Mouse (Mus musculus): ENCODE data around the gene Olfr631.
A peak's percentile ranks its signal among the peaks of the same experiment; 100 is the strongest.
"Not testable (repeated sequence)": the region's sequence is repeated elsewhere in the genome, so short reads cannot be mapped to it uniquely, and the experiment has no call there.

The Olfr631 gene

DNA sequence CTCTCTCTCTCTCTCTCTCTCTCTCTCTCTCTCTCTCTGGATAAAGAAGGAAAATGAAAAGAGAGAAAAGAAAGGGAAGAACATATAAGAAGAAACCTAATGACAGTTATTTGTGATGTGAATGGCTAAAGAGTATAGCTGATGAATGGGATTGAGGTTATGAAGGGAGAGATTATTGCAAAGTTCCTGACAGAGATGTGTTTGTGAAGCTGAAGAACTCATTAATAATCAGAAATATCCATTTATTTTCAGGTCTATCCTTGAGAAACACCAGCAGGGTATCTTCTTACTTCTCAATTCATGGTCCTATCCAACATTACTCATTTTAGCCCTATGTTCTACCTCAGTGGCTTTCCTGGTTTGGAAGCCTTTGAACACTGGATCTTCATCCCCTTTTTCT is at the start of gene Olfr631:
Gene Olfr631 (plus strand): TSS at position 301 of the 400 bp plus-strand sequence.
- ATAC-seq (ENCODE audit: low TSS enrichment): no peak

DNA sequence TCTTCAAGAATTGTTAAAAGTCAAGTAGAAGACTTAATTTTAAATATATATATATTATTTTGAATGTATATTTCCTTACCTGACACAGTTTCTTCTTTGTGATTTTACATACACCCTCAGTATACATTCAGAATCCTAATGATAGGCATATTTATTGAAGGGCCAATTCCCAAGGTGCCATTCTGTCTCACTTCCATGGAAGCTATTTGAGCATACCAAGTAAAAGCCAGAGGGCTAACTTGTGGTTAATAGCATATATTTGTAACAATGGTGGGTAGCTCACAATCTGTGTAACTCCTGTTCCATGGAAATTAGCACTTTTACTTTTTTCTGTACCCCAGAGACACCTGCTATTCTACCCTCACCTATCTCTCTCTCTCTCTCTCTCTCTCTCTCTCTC is 42.5 kb upstream of the Olfr631 start, which contains the start of gene Olfr66:
Gene Olfr66 (minus strand): TSS at position 101 of the 400 bp plus-strand sequence.
- ATAC-seq (ENCODE audit: low TSS enrichment): no peak

DNA sequence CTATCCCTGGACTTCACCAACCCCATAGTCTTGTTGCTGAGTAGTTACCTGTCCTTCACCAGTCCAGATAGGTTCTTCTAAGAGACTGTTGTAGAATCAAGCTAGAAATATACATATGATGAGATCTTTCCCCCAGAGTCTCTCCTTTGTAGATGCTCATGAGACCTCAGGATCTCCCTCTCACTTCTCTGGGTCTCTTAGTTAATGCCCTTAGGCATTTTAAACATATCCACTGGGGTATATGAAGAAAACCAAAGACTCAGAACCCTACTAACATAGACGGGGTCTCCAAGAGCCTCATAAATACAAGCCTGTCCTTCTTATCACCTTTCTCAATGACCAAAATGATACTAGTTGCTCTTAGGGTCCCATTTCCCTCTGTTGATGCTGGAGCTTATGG is 34.2 kb upstream of the Olfr631 start, which contains the start of gene Olfr64:
Gene Olfr64 (minus strand): TSS at position 101 of the 400 bp plus-strand sequence.
- ATAC-seq (ENCODE audit: low TSS enrichment): no peak

DNA sequence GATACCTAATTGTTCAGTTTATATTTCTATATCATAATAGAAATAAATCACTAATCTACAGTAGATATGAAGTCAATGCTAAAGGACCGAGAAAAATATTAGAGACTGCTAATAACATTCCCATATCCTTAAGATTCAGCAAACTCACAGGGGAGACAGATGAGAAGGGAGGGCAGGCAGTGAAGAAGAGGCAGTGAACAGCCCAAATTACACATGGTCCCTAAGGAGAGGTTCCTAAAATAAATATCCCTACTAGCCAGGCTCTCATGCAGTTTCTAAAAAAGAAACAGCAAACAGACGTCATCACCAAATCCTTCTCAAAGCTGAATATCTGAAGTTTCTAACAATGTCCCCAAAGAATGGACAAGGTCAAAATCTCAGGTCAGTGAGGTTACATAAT is 25.4 kb upstream of the Olfr631 start, which contains the start of gene Olfr65:
Gene Olfr65 (plus strand): TSS at position 301 of the 400 bp plus-strand sequence.
- ATAC-seq (ENCODE audit: low TSS enrichment): peak; percentile 50; the same call in 1 of the 2 replicates

DNA sequence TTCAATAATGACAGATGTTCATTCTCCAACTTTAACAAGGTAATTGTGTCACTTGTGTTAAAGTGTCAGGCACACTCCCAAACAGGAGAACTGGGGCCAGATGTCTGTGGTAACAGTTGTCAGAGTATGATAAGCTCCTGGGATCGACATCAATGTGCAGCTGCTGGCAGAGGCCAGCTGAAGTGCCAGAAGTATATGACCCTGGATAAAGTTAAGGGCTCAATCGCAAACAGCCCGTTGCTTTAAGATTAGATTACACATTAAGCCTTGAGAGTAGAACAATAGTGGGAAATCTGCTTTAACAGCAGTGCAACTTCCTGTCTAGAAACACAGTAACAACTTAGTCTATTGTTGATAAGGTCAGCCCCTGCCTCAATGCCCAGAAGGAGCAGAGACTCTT is 18.6 kb upstream of the Olfr631 start:
- ATAC-seq (ENCODE audit: low TSS enrichment): no peak

DNA sequence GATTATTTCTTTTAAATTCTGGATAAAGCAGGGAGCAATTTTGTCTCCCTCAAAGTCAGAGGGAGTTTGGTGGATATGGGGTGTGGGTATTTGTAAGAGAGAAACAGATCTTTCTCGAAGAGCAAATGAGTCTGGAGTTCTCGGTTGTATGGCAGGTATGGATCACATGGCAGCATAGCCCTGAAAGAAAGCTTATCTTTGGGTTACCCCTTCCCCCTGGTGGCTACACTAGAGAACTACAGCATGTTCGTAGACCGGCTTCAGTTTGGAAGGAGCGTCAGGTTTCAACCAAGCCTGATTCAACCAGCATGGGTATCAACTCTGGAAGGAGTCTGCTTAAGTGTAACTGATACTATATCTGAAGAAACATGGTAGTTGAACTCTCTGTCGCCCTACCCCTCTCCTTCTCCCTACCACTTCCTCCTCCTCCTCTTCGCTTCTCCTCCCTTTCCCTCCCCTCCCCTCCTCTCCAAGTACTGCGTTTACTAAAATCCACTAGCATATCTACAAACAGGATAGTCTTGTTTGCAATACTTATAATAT is 15.6 kb upstream of the Olfr631 start:
- no peak for ATAC-seq (ENCODE audit: low TSS enrichment)

DNA sequence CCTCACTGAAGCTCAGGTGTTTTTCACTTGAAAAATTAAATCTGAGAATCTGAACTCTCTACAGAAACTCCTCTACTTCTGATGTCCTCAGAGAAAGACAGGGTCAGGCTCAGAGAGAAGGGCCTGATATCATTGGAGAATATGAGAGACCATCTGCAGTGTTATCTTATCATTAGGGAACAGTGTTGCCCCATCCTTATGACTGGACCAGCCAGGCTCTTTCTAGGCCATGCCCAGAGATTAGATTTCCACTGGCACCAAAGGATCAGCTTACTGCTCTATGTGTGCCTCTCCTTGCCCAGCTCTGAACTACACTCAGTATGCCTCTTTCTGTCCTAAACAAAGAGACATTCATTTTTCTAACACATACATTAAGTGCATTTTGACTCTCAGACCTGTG is 13.3 kb upstream of the Olfr631 start:
- no peak for ATAC-seq (ENCODE audit: low TSS enrichment)

DNA sequence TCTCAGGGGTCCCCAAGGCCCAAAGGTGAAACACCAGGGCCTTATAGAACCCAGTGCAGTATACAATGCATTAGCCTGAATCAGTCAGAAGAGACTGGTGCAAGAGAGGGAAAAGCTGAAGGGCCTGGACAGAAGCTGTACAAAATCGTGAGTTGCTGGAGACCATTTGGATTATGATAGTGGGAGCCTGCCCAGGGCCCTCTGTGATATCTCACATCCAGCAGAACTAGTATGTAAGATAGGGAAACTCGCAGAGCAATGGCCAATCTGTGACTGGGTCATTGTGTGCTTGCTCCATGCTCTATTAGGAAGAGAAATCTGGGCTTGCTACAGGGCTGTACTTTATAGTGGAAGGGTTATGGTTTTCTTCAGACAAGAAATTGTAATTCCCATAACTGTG is 5.6 kb downstream of the Olfr631 start, which contains the start of gene Olfr632:
Gene Olfr632 (plus strand): TSS at position 84 of the 400 bp plus-strand sequence.
- no peak for ATAC-seq (ENCODE audit: low TSS enrichment)

DNA sequence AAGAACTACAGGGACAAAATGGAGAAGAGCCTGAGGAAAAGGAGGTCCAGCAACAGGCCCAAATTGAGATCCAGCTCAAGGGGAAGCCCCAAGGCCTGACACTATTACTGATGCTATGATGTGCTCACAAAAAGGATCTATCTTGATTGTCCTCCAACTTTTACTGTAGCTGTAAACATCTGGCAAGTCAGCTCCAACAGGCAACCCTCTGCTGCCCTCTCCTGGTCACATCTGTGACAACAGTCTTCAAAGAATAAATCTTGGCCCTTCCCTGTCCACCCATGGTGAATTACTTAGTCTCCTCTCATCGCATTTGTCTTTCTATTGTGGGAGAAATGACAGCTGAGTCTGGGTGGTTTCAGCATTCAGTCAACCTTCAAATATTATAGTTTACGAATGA is 14.1 kb downstream of the Olfr631 start:
- 0 out of 2 replicates have a peak, but pooled peaks have one; percentile 47 for ATAC-seq (ENCODE audit: low TSS enrichment)

DNA sequence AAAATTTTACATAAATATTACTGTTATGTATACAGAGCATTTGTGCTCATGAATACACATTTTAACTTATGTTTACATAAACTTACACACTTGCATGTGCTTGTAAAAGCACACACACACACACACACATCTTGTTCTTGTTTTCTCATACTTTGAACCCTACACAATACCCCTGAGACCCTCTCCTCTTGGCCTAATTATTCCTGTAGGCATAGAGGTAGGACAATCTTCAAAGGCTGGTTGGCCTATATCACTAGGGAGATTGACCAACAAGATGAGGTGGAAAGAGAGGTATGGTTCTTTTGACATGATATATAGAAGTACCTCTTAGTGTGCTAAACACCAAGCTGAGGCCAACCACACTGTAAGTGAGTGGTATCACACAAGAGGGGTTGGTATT is 15.5 kb downstream of the Olfr631 start, which contains the start of gene Olfr633:
Gene Olfr633 (plus strand): TSS at position 301 of the 400 bp plus-strand sequence.
- ATAC-seq (ENCODE audit: low TSS enrichment): no peak

DNA sequence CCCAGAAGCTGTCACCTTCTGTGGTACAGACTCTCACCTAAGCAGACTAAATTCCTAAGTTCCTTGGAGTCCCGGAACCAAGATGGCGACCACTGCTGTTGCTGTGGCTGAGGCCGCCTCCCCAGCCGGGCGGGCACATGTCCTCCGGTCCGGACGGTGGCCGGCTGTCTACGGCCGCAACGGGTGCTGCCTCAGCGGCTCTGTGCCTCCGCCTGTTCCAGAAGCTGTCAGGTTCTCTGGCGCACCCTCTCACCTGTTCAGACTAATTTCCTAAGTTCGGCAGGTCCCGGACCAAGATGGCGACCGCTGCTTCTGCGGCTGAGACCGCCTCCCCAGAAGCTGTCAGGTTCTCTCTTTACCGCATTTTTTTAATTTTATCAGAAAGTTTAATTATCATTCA is 38.2 kb downstream of the Olfr631 start:
- ATAC-seq (ENCODE audit: low TSS enrichment): not testable (repeated sequence)

DNA sequence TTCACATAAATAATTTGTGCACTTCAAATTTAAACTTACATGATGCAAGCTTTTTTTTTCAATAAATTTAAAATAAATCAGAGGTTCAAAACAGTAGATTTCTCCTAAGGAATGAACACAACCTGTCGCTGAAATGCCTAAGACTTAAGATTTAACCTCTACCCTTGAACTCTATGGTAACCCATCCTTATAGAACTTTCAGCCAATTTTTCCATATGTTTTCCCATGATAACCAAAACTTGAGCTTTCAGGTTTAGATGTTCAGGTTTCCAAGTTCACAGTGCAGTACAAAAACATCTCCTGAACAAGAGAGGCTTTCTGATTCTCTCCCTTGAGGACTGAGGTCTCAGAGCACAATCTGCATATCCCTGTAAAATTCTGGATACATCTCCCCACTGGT is 42.2 kb downstream of the Olfr631 start, which contains the start of gene Olfr635:
Gene Olfr635 (plus strand): TSS at position 301 of the 400 bp plus-strand sequence.
- no peak for ATAC-seq (ENCODE audit: low TSS enrichment)

DNA sequence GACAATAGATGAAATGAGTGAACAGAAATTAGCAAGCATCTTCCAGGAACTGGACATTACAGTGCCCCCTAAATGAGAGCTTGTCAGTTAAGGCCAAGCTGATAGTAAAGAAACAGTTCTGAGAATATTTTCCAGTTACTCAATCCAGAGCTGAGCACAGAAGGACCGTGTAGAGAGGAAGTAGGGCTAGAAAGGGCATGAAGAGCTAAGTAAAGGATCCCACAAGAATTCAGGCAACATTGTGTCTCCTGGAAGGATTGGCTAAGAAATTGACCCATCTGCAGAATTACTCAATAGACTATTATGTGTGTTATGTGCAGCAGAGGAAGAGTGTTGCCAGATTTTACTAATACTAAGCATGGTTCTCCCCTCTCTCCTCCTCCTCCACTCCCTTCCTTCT is 43.2 kb downstream of the Olfr631 start:
- no peak for ATAC-seq (ENCODE audit: low TSS enrichment)
